Mouse (Mus musculus): ENCODE measurements around the gene Gm648. TPM values are rescaled to one million over a fixed set of nuclear protein-coding genes. Genes with fewer than 3 reads are reported as not detected.

Gene Gm648
- not detected for total RNA-seq (2023)

GRCm38 (mm10) chrX:56549506-56549905 is at the start of gene Gm648:
TSS of gene Gm648 (minus strand) at chrX:56549606.

GRCm38 (mm10) chrX:56597887-56598640 is 48.7 kb upstream of the Gm648 start, which contains the start of gene Mmgt1:
TSS of gene Mmgt1 (minus strand) at chrX:56598069.

GRCm38 (mm10) chrX:56524442-56524841 is 25.0 kb downstream of the Gm648 start, which contains the start of gene Gm10477:
TSS of gene Gm10477 (plus strand) at chrX:56524742.

Other genes with a start within 250 kb of the Gm648 start
- gene Zfp449, start 203.2 kb downstream of the Gm648 start, total RNA-seq (2023) = under 1 TPM; 0.21 to 0.29 TPM
- gene Smim10l2a, start 175.0 kb downstream of the Gm648 start, total RNA-seq (2023) = not detected
- not detected for gene Gm2174, start 101.6 kb downstream of the Gm648 start, total RNA-seq (2023)
- gene Ints6l, start 94.7 kb downstream of the Gm648 start, total RNA-seq (2023) = 10 to 100 TPM; 76.7 to 80.6 TPM
- gene Gm10477, start 24.9 kb downstream of the Gm648 start, total RNA-seq (2023) = not detected
- 1 to 10 TPM; 9.6 to 9.7 TPM for gene Mmgt1, start 48.5 kb upstream of the Gm648 start, total RNA-seq (2023)
- gene Slc9a6, start 60.2 kb upstream of the Gm648 start, total RNA-seq (2023) = 10 to 100 TPM; 12.2 to 16.5 TPM
- 1 to 10 TPM in 1 of 2 experiments, not detected in 1; 1.2 TPM for gene Fhl1, start 182.2 kb upstream of the Gm648 start, total RNA-seq (2023)